Comparison of ENCODE assay signal across 7 mouse cellular contexts in the genomic region with DNA sequence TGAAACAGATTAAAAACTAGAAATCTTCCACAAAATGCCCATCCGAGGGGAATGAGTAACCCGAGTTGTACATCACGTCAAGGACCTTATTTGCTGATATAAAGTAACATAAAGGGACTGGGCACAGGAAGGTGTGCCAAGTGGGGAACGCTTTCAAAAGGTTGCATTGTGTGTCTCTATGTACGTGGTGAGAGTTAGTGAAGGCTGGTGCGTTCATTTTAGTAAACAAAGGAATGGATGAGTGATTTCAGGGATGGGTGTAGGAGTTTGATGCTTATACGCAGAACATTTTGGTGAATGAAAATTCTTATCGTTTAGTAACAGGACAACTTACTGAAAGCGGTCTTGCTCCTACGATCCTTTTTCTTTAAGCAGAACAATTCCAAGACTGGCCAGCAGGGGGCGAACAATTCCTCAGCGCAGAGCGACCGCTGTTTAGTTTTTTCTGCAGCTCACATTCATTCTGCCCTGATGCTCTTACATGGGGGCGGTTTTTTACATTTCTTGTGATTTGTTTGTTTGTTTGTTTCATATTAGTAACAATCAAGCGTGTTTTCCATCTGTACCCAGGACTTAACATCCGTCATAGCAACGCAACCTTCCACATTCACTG. TPM values are rescaled to one million over a fixed set of nuclear protein-coding genes. Genes with fewer than 3 reads are reported as not detected.
DNase-seq lines count a peak whose midpoint lies in the region; ATAC-seq lines count a peak whose summit lies in the region.

No protein-coding gene starts in this region.

- H3K27me3 ChIP-seq in forebrain, embryonic 15.5 days = no peaks in the 10 kb centered on the region
- H3K27me3 ChIP-seq in hindbrain, embryonic 14.5 days (ENCODE audit: control insufficient read depth, insufficient read depth, low read length) = no peaks in the 10 kb centered on the region
- no peaks in the 10 kb centered on the region for H3K27me3 ChIP-seq in midbrain, embryonic 13.5 days

- intact Hi-C loops in left cerebral cortex, postnatal 36 days (cut with DNase I) = loop anchor here (5.0 kb wide), 2 partner anchors 77 to 162 kb away; no protein-coding TSS in a partner anchor

- no peaks in the 10 kb centered on the region for H3K9me3 ChIP-seq in forebrain, embryonic 15.5 days
- no peaks in the 10 kb centered on the region for H3K9me3 ChIP-seq in hindbrain, embryonic 14.5 days (ENCODE audit: control insufficient read depth, low read length)
- H3K9me3 ChIP-seq in midbrain, embryonic 13.5 days = no peaks in the 10 kb centered on the region

- no peaks in the 10 kb centered on the region for H3K36me3 ChIP-seq in forebrain, embryonic 15.5 days
- no peaks in the 10 kb centered on the region for H3K36me3 ChIP-seq in hindbrain, embryonic 14.5 days (replicated peaks; ENCODE audit: control insufficient read depth, insufficient read depth)
- H3K36me3 ChIP-seq in midbrain, embryonic 13.5 days = no peaks in the 10 kb centered on the region

- peak overlapping the region; percentile 29; the same call in 1 of the 2 replicates for H3K4me2 ChIP-seq in forebrain, embryonic 15.5 days (replicated peaks)
- peak overlapping the region; percentile 27 for H3K4me2 ChIP-seq in hindbrain, embryonic 14.5 days (replicated peaks)
- peak overlapping the region; percentile 33 for H3K4me2 ChIP-seq in midbrain, embryonic 13.5 days (replicated peaks)

- no peak overlapping the region for H3K27ac ChIP-seq in forebrain, embryonic 15.5 days (replicated peaks)
- no peak overlapping the region for H3K27ac ChIP-seq in hindbrain, embryonic 14.5 days
- H3K27ac ChIP-seq in midbrain, embryonic 13.5 days = no peak overlapping the region

- 20% methylated on average over 18 of the region's 18 CpGs for WGBS in forebrain, embryonic 15.5 days
- WGBS in hindbrain, embryonic 14.5 days = 25% methylated on average over 18 of the region's 18 CpGs
- WGBS in midbrain, embryonic 13.5 days = 24% methylated on average over 18 of the region's 18 CpGs

- no peaks in the 10 kb centered on the region for H3K4me1 ChIP-seq in forebrain, embryonic 15.5 days
- H3K4me1 ChIP-seq in hindbrain, embryonic 14.5 days (replicated peaks; ENCODE audit: control insufficient read depth, insufficient read depth, low read length) = no peaks in the 10 kb centered on the region
- no peaks in the 10 kb centered on the region for H3K4me1 ChIP-seq in midbrain, embryonic 13.5 days (replicated peaks)

- no peak overlapping the region for H3K9ac ChIP-seq in forebrain, embryonic 15.5 days (replicated peaks)
- no peak overlapping the region for H3K9ac ChIP-seq in hindbrain, embryonic 14.5 days
- no peak overlapping the region for H3K9ac ChIP-seq in midbrain, embryonic 13.5 days (replicated peaks)

- peak; percentile 62 for ATAC-seq in forebrain, embryonic 15.5 days (replicated peaks)
- ATAC-seq in hindbrain, embryonic 14.5 days (ENCODE audit: low FRiP score) = peak; percentile 59; the same call in 1 of the 2 replicates
- ATAC-seq in midbrain, embryonic 13.5 days = peak; percentile 68

- DNase-seq in NIH3T3 (ENCODE audit: low read depth) = peak; percentile 89
- peak; percentile 45 to 68 for DNase-seq in cerebellum, adult 18-20 months
- peak; percentile 94 for DNase-seq in hindbrain, embryonic 14.5 days (ENCODE audit: low spot score)
- DNase-seq in left cerebral cortex, postnatal 36 days (ENCODE audit: low spot score in 2 of 2) = peak; percentile 40 to 72
- DNase-seq in spleen, adult 12 weeks (ENCODE audit: low spot score) = peak; percentile 44

- H3K4me3 ChIP-seq in forebrain, embryonic 15.5 days = 0 out of 2 replicates have a peak overlapping the region, but pooled peaks have one; percentile 10
- H3K4me3 ChIP-seq in hindbrain, embryonic 14.5 days (replicated peaks; ENCODE audit: low read length) = no peak overlapping the region
- no peak overlapping the region; the same call in 1 of the 2 replicates for H3K4me3 ChIP-seq in midbrain, embryonic 13.5 days (replicated peaks)

RNA-seq across cellular contexts. Expression of a gene that starts 35.3 kb away (rescaled TPM):
- 2.3 and 2.4 TPM in 2 replicates for polyA plus RNA-seq in forebrain, embryonic 15.5 days (2015; fragmentation: Nextera tagmentation; extraction: Ambion mirVana)
- polyA plus RNA-seq in hindbrain, embryonic 14.5 days (2014; fragmentation: Nextera tagmentation; extraction: Ambion mirVana) = 1.4 and 3.3 TPM in 2 replicates
- total RNA-seq in left cerebral cortex, postnatal 36 days (2021) = 10 to 100 TPM; 31.4 to 32.5 TPM
- 2.0 and 4.2 TPM in 2 replicates for polyA plus RNA-seq in midbrain, embryonic 13.5 days (2015; fragmentation: Nextera tagmentation; extraction: Ambion mirVana)

Comparison
In these comparisons a context has a peak if more than half of its experiments do, and no peak if none do; other contexts are left out.
1. DNase-seq: peak in every context shown above with its lines; median percentile 94 in hindbrain, embryonic 14.5 days; 89 in NIH3T3; 56 in cerebellum, adult 18-20 months; 56 in left cerebral cortex, postnatal 36 days; 44 in spleen, adult 12 weeks.